ENCODE assay signal across 11 mouse cellular contexts in the genomic region with DNA sequence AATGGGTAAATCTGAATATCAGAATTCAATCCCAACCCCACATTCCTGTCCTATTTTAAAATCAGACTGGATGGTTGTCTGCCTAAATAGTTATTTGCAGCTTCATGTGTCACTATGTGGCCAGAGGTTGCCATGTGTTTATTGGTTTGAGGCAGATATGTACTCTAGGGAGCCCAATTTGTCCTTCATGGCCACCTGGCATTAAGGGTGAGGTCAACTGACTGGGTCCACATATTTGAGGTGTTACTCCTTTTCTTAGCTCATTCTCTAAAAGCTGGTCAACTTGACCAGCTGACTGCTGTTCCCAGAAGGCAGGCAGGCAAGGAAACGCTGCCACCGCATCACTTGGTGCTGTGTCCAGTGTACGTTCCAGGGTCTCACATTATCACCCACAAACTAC. TPM values are rescaled to one million over a fixed set of nuclear protein-coding genes. Genes with fewer than 3 reads are reported as not detected.
DNase-seq lines count a peak whose midpoint lies in the region; ATAC-seq and TF ChIP-seq lines count a peak whose summit lies in the region.
"Had no signal": no experiment of that assay in that cellular context is flagged by ENCODE, and none has a peak within 500 bp of the region (broad histone marks: within the 10 kb centered on the region; RNA-seq: fewer than 3 reads in every experiment).

No protein-coding gene starts in this region.

- peaks cover 35% of the 10 kb centered on the region for H3K79me2 ChIP-seq in CH12.LX (replicated peaks; ENCODE audit: control insufficient read depth, extremely low read depth, insufficient read depth, poor library complexity, severe bottlenecking)

- H3K27ac ChIP-seq in hindbrain, embryonic 10.5 days, result no peak overlapping the region
- H3K27ac ChIP-seq in hindbrain, embryonic 14.5 days, result no peak overlapping the region
- peak overlapping the region; percentile 10; the same call in 1 of the 2 replicates for H3K27ac ChIP-seq in CH12.LX (ENCODE audit: insufficient read depth, low read depth)
- no peak overlapping the region for H3K27ac ChIP-seq in limb, embryonic 11.5 days (replicated peaks; ENCODE audit: low read depth, low read length)

- no peak overlapping the region for H3K9ac ChIP-seq in hindbrain, embryonic 14.5 days
- peak overlapping the region; percentile 83; the same call in 1 of the 2 replicates for H3K9ac ChIP-seq in CH12.LX (ENCODE audit: insufficient read depth, low read depth)
- no peak overlapping the region for H3K9ac ChIP-seq in limb, embryonic 11.5 days (ENCODE audit: low read length)

- in situ Hi-C loops in CH12.LX (cut with MboI; ENCODE audit: low pct_ligation_motif_present, low pct_unique_long_range_greater_than_20kb, low sequenced_read_pairs), result loop anchor here (5.0 kb wide), 1 partner anchor 128 kb away; no protein-coding TSS in a partner anchor

- H3K4me1 ChIP-seq in hindbrain, embryonic 10.5 days (replicated peaks), result peaks cover 49% of the 10 kb centered on the region
- peaks cover 22% of the 10 kb centered on the region for H3K4me1 ChIP-seq in hindbrain, embryonic 14.5 days (replicated peaks; ENCODE audit: control insufficient read depth, insufficient read depth, low read length)
- peaks cover 8 to 40% of the 10 kb centered on the region in 2 experiments for H3K4me1 ChIP-seq in CH12.LX (ENCODE audit: control insufficient read depth in 1 of 2, insufficient read depth in 2 of 2)
- peaks cover 16% of the 10 kb centered on the region for H3K4me1 ChIP-seq in limb, embryonic 11.5 days (ENCODE audit: control insufficient read depth, insufficient read depth, low read length)

- H3K36me3 ChIP-seq in hindbrain, embryonic 10.5 days, result peaks cover 66% of the 10 kb centered on the region
- H3K36me3 ChIP-seq in hindbrain, embryonic 14.5 days (replicated peaks; ENCODE audit: control insufficient read depth, insufficient read depth), result peaks cover 58% of the 10 kb centered on the region
- peaks cover 58 to 59% of the 10 kb centered on the region in 2 experiments for H3K36me3 ChIP-seq in CH12.LX (replicated peaks in 1 of 2; ENCODE audit: control insufficient read depth in 1 of 2, insufficient read depth in 1 of 2, low read length in 1 of 2)
- H3K36me3 ChIP-seq in limb, embryonic 11.5 days (ENCODE audit: control insufficient read depth, insufficient read depth, low read length), result peaks cover 30% of the 10 kb centered on the region

- dilution Hi-C loops in CH12.LX (cut with MboI; ENCODE audit: extremely low pct_ligation_motif_present, extremely low pct_unique_long_range_greater_than_20kb, low sequenced_read_pairs), result no loop called here

- 0 out of 2 replicates have a peak overlapping the region, but pooled peaks have one; percentile 73 for H3K4me3 ChIP-seq in hindbrain, embryonic 10.5 days
- H3K4me3 ChIP-seq in hindbrain, embryonic 14.5 days (replicated peaks; ENCODE audit: low read length), result no peak overlapping the region
- H3K4me3 ChIP-seq in CH12.LX (replicated peaks in 1 of 3; ENCODE audit: low read depth in 2 of 3, low read length in 2 of 3, poor library complexity in 1 of 3), result peak overlapping the region; percentile 62 to 75 (median 70)
- peak overlapping the region; percentile 14; the same call in 1 of the 2 replicates for H3K4me3 ChIP-seq in limb, embryonic 11.5 days (ENCODE audit: low read depth, low read length)

- no peaks in the 10 kb centered on the region for H3K9me3 ChIP-seq in hindbrain, embryonic 10.5 days
- H3K9me3 ChIP-seq in hindbrain, embryonic 14.5 days (ENCODE audit: control insufficient read depth, low read length), result no peaks in the 10 kb centered on the region
- H3K9me3 ChIP-seq in CH12.LX (replicated peaks; ENCODE audit: low read length), result no peaks in the 10 kb centered on the region
- no peaks in the 10 kb centered on the region for H3K9me3 ChIP-seq in limb, embryonic 11.5 days (ENCODE audit: control insufficient read depth, low read length)

- no peak for DNase-seq in hindbrain, embryonic 10.5 days (ENCODE audit: low spot score)
- DNase-seq in hindbrain, embryonic 14.5 days (ENCODE audit: low spot score), result no peak
- no peak for DNase-seq in CH12.LX (ENCODE audit: extremely low read depth)
- DNase-seq in ZHBTc4 (ENCODE audit: low read depth, low spot score), result peak; percentile 58
- DNase-seq in limb, embryonic 11.5 days (ENCODE audit: low spot score), result no peak
- no peak for DNase-seq in embryo, embryonic 9.5 days (ENCODE audit: extremely low spot score)
- DNase-seq in adrenal gland, postnatal 4 days (ENCODE audit: low spot score in 2 of 2), result no peak
- no peak for DNase-seq in left cerebral cortex, postnatal 4 days
- DNase-seq: adrenal gland, postnatal 25 days; spleen, adult 18-20 months had no signal

- intact Hi-C loops in left cerebral cortex, postnatal 4 days (cut with DNase I), result loop anchor here (5.0 kb wide), 2 partner anchors 248 to 318 kb away; partner anchors contain the start of genes Cbx6 and Npcd

- no peak overlapping the region for H3K4me2 ChIP-seq in hindbrain, embryonic 14.5 days (replicated peaks)
- peak overlapping the region; percentile 97 for H3K4me2 ChIP-seq in CH12.LX (ENCODE audit: insufficient read depth, low read depth, poor library complexity, severe bottlenecking)
- H3K4me2 ChIP-seq in limb, embryonic 11.5 days (ENCODE audit: low read depth, severe bottlenecking), result peak overlapping the region; percentile 10; the same call in 1 of the 2 replicates

- 88% methylated on average over 3 of the region's 3 CpGs for WGBS in hindbrain, embryonic 10.5 days
- WGBS in hindbrain, embryonic 14.5 days, result 92% methylated on average over 3 of the region's 3 CpGs
- 87% methylated on average over 3 of the region's 3 CpGs for WGBS in limb, embryonic 11.5 days

- TF ChIP-seq RAD21 in CH12.LX (IDR thresholded peaks at IDR 0.05; ENCODE audit: low read depth, low read length), result no peak

- no peak for TF ChIP-seq EP300 in CH12.LX (IDR thresholded peaks at IDR 0.05; ENCODE audit: low read length)

- no peak for TF ChIP-seq CTCF in CH12.LX (conservative IDR thresholded peaks at IDR 0.05 in 1 of 2, IDR thresholded peaks at IDR 0.05 in 1 of 2; ENCODE audit: low read depth in 2 of 2, low read length in 2 of 2)

- no peak for ATAC-seq in hindbrain, embryonic 14.5 days (ENCODE audit: low FRiP score)
- no peak for ATAC-seq in limb, embryonic 11.5 days (ENCODE audit: insufficient number of reproducible peaks, low FRiP score, low TSS enrichment, low read depth)
- ATAC-seq: forebrain, embryonic 16.5 days had no signal

- peak; percentile 26; the same call in 1 of the 2 replicates for TF ChIP-seq POLR2A in CH12.LX (IDR thresholded peaks at IDR 0.05; ENCODE audit: low read depth, low read length)

- H3K27me3 ChIP-seq in hindbrain, embryonic 10.5 days (ENCODE audit: insufficient read depth, poor library complexity, severe bottlenecking), result no peaks in the 10 kb centered on the region
- no peaks in the 10 kb centered on the region for H3K27me3 ChIP-seq in hindbrain, embryonic 14.5 days (ENCODE audit: control insufficient read depth, insufficient read depth, low read length)
- no peaks in the 10 kb centered on the region for H3K27me3 ChIP-seq in CH12.LX (replicated peaks)
- no peaks in the 10 kb centered on the region for H3K27me3 ChIP-seq in limb, embryonic 11.5 days (ENCODE audit: control insufficient read depth, insufficient read depth, low read length)

TF ChIP-seq in CH12.LX, 34 proteins besides CTCF, POLR2A, EP300 and RAD21 (continues in another document):
- TF ChIP-seq MEF2A (IDR thresholded peaks at IDR 0.05; ENCODE audit: borderline replicate concordance, low read depth, low read length), result no peak
- TF ChIP-seq ZNF384 (IDR thresholded peaks at IDR 0.05; ENCODE audit: low read depth, low read length), result no peak
- TF ChIP-seq PAX5 (IDR thresholded peaks at IDR 0.05; ENCODE audit: low read length), result no peak
- no peak for TF ChIP-seq ELF1 (IDR thresholded peaks at IDR 0.05; ENCODE audit: low read depth, low read length)
- TF ChIP-seq ZMIZ1 (IDR thresholded peaks at IDR 0.05; ENCODE audit: low read depth, low read length), result no peak
- TF ChIP-seq TBP (conservative IDR thresholded peaks at IDR 0.05; ENCODE audit: low read depth, low read length), result no peak
- no peak for TF ChIP-seq UBTF (IDR thresholded peaks at IDR 0.05; ENCODE audit: low read depth, low read length)
- no peak for TF ChIP-seq MYC (IDR thresholded peaks at IDR 0.05; ENCODE audit: low read depth, low read length)
- no peak for TF ChIP-seq SMC3 (IDR thresholded peaks at IDR 0.05; ENCODE audit: low read depth, low read length)
- TF ChIP-seq BHLHE40 (IDR thresholded peaks at IDR 0.05; ENCODE audit: low read depth, low read length), result no peak
- TF ChIP-seq MAZ (IDR thresholded peaks at IDR 0.05; ENCODE audit: low read depth, low read length), result no peak

RNA-seq across cellular contexts. Expression of gene Syngr1, which starts 11.2 kb away (rescaled TPM):
- polyA plus RNA-seq in hindbrain, embryonic 10.5 days (2016; fragmentation: Nextera tagmentation; extraction: Ambion mirVana), result 7.6 and 7.7 TPM in 2 replicates
- polyA plus RNA-seq in hindbrain, embryonic 14.5 days (2014; fragmentation: Nextera tagmentation; extraction: Ambion mirVana), result 37.0 and 38.7 TPM in 2 replicates
- 10.7 and 14.8 TPM in 2 replicates for total RNA-seq in CH12.LX (2012; rRNA removed)
- total RNA-seq in CH12.LX (2014; rRNA removed), result 6.0 and 9.7 TPM in 2 replicates
- polyA plus RNA-seq in CH12.LX (2012; ENCODE audit: insufficient read length, low read depth), result 7.0 and 11.3 TPM in 2 replicates
- 3.0 and 4.1 TPM in 2 replicates for polyA plus RNA-seq in limb, embryonic 11.5 days (2014; fragmentation: Nextera tagmentation; extraction: Ambion mirVana)
- 10 to 100 TPM; 26.4 to 27.6 TPM for total RNA-seq in adrenal gland, postnatal 4 days (2021)
- total RNA-seq in left cerebral cortex, postnatal 4 days (2021), result 100 to 1,000 TPM; 175 to 191 TPM

RNA-seq across cellular contexts. Expression of gene Rpl3, which starts 11.7 kb away (rescaled TPM):
- 806 and 957 TPM in 2 replicates for polyA plus RNA-seq in hindbrain, embryonic 10.5 days (2016; fragmentation: Nextera tagmentation; extraction: Ambion mirVana)
- polyA plus RNA-seq in hindbrain, embryonic 14.5 days (2014; fragmentation: Nextera tagmentation; extraction: Ambion mirVana), result 685 and 734 TPM in 2 replicates
- total RNA-seq in CH12.LX (2012; rRNA removed), result 3,351 and 3,819 TPM in 2 replicates
- 2,106 and 2,198 TPM in 2 replicates for total RNA-seq in CH12.LX (2014; rRNA removed)
- polyA plus RNA-seq in CH12.LX (2012; ENCODE audit: insufficient read length, low read depth), result 2,552 and 2,592 TPM in 2 replicates
- 1,283 and 1,338 TPM in 2 replicates for polyA plus RNA-seq in limb, embryonic 11.5 days (2014; fragmentation: Nextera tagmentation; extraction: Ambion mirVana)
- 100 to 1,000 TPM; 927 to 955 TPM for total RNA-seq in adrenal gland, postnatal 4 days (2021)
- total RNA-seq in left cerebral cortex, postnatal 4 days (2021), result 100 to 1,000 TPM; 535 to 552 TPM

RNA-seq across cellular contexts. Expression of gene Tab1, which starts 53.0 kb away (rescaled TPM):
- 41.3 and 42.8 TPM in 2 replicates for polyA plus RNA-seq in hindbrain, embryonic 10.5 days (2016; fragmentation: Nextera tagmentation; extraction: Ambion mirVana)
- polyA plus RNA-seq in hindbrain, embryonic 14.5 days (2014; fragmentation: Nextera tagmentation; extraction: Ambion mirVana), result 32.2 and 36.1 TPM in 2 replicates
- 15.1 and 17.7 TPM in 2 replicates for total RNA-seq in CH12.LX (2012; rRNA removed)
- total RNA-seq in CH12.LX (2014; rRNA removed), result 10.4 and 12.0 TPM in 2 replicates
- polyA plus RNA-seq in CH12.LX (2012; ENCODE audit: insufficient read length, low read depth), result 11.4 and 11.6 TPM in 2 replicates
- polyA plus RNA-seq in limb, embryonic 11.5 days (2014; fragmentation: Nextera tagmentation; extraction: Ambion mirVana), result 35.4 and 35.5 TPM in 2 replicates
- total RNA-seq in adrenal gland, postnatal 4 days (2021), result 10 to 100 TPM; 37.6 to 37.8 TPM
- 10 to 100 TPM; 27.7 to 36.2 TPM for total RNA-seq in left cerebral cortex, postnatal 4 days (2021)
